Mouse (Mus musculus) embryonic fibroblast, embryonic 13.5 days (primary cell): ENCODE measurements around the gene Bpifb1.

ENCODE experiments used
- CTCF ChIP-seq: IDR thresholded peaks from 2 replicates; pipeline ENCODE4 v1.5.1; 2011; ENCODE audit warnings: mild to moderate bottlenecking, control low read depth, low read length, moderate library complexity, borderline replicate concordance; ENCODE audit not compliant: insufficient read depth
- POLR2A ChIP-seq: IDR thresholded peaks from 2 replicates; pipeline ENCODE4 v1.6.1; 2011; ENCODE audit warnings: low read depth, mild to moderate bottlenecking, control low read depth, low read length, moderate library complexity

- TF ChIP-seq CTCF (no peak), POLR2A (no peak)
These were observed 662 bp upstream of the Bpifb1 start for GRCm38 (mm10) chr2:154189877-154190434.
